ENCODE assay signal across 8 mouse cellular contexts in the genomic region with DNA sequence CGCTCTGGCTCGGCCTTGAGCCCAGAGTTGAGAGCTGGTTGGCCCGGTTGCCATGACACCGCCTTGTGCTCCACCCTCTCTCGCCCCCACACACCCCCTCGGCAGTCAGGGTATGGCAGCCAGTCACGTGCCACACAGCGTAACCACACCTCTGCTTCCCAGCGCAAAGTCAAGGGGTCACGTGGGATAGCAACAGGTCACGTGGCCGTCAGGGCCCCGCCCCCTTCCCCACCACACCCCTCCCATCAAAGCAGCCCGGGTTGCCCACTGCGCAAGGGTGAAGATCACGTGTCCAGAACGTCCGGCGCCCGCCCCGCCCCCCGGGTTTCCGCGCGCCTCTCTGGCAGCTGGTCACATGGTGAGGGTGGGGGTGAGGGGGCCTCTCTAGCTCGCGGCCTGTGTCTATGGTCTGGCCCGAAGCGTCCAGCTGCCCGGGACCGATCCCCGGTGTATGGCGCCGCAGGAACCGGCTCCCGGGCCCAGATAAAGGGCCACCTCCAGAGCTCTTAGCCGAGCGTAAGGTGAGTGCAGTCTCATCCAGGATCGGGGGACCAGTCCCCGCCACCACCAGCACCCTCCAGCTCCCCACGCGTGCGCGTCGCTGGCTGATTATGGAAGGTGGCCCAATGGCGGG. TPM values are rescaled to one million over a fixed set of nuclear protein-coding genes. Genes with fewer than 3 reads are reported as not detected.
DNase-seq lines count a peak whose midpoint lies in the region; ATAC-seq and TF ChIP-seq lines count a peak whose summit lies in the region.

A gene (plus strand): TSS at position 296 of the 634 bp plus-strand sequence.

- ATAC-seq in erythroid progenitor cell, adult 5-6 weeks (replicated peaks; ENCODE audit: low FRiP score, poor library complexity, severe bottlenecking) = peak; percentile 86
- ATAC-seq in heart, embryonic 12.5 days (ENCODE audit: insufficient number of reproducible peaks, low FRiP score) = peak; percentile 95
- ATAC-seq in kidney, postnatal 0 days (replicated peaks; ENCODE audit: low FRiP score, low read depth) = peak; percentile 92
- peak; percentile 90 for ATAC-seq in liver, embryonic 11.5 days (replicated peaks; ENCODE audit: low FRiP score)
- ATAC-seq in stomach, embryonic 14.5 days (ENCODE audit: insufficient number of reproducible peaks, insufficient read depth, low FRiP score, low read depth) = peak; percentile 91

- H3K4me3 ChIP-seq in heart, embryonic 12.5 days = peak within 1 kb of the TSS; percentile 70
- H3K4me3 ChIP-seq in kidney, postnatal 0 days (replicated peaks; ENCODE audit: low read depth, low read length) = peak within 1 kb of the TSS; percentile 82
- H3K4me3 ChIP-seq in liver, embryonic 11.5 days (ENCODE audit: low read depth, low read length) = peak within 1 kb of the TSS; percentile 87
- H3K4me3 ChIP-seq in stomach, embryonic 14.5 days (ENCODE audit: low read depth, low read length) = peak within 1 kb of the TSS; percentile 81

- H3K4me1 ChIP-seq in heart, embryonic 12.5 days (replicated peaks) = peaks cover 35% of the 10 kb centered on the region
- peaks cover 7% of the 10 kb centered on the region for H3K4me1 ChIP-seq in kidney, postnatal 0 days (replicated peaks; ENCODE audit: insufficient read depth, low read length)
- peaks cover 30% of the 10 kb centered on the region for H3K4me1 ChIP-seq in liver, embryonic 11.5 days (replicated peaks; ENCODE audit: control insufficient read depth, insufficient read depth, low read length)
- peaks cover 18% of the 10 kb centered on the region for H3K4me1 ChIP-seq in stomach, embryonic 14.5 days (ENCODE audit: control insufficient read depth, insufficient read depth, low read length)

- H3K27me3 ChIP-seq in heart, embryonic 12.5 days (replicated peaks) = peaks cover 33% of the 10 kb centered on the region
- H3K27me3 ChIP-seq in kidney, postnatal 0 days (ENCODE audit: insufficient read depth, low read length) = no peaks in the 10 kb centered on the region
- H3K27me3 ChIP-seq in liver, embryonic 11.5 days (replicated peaks; ENCODE audit: control insufficient read depth, insufficient read depth, low read length) = peaks cover 35% of the 10 kb centered on the region
- no peaks in the 10 kb centered on the region for H3K27me3 ChIP-seq in stomach, embryonic 14.5 days (ENCODE audit: control insufficient read depth, insufficient read depth, low read length)

- H3K4me2 ChIP-seq in heart, embryonic 12.5 days = peak within 1 kb of the TSS; percentile 78
- H3K4me2 ChIP-seq in kidney, postnatal 0 days (ENCODE audit: low read length) = peak within 1 kb of the TSS; percentile 88
- peak within 1 kb of the TSS; percentile 86 for H3K4me2 ChIP-seq in liver, embryonic 11.5 days
- H3K4me2 ChIP-seq in stomach, embryonic 14.5 days (replicated peaks; ENCODE audit: low read depth, low read length) = peak within 1 kb of the TSS; percentile 85

- TF ChIP-seq CTCF in kidney, postnatal 0 days (IDR thresholded peaks at IDR 0.05; ENCODE audit: low read depth) = 0 out of 2 replicates have a peak, but pooled peaks have one; percentile 7

- under 1% methylated on average over 45 of the region's 46 CpGs for WGBS in heart, embryonic 12.5 days
- 1% methylated on average over 46 of the region's 46 CpGs for WGBS in kidney, postnatal 0 days
- under 1% methylated on average over 45 of the region's 46 CpGs for WGBS in liver, embryonic 11.5 days
- under 1% methylated on average over 46 of the region's 46 CpGs for WGBS in stomach, embryonic 14.5 days

- H3K9me3 ChIP-seq in heart, embryonic 12.5 days (replicated peaks) = no peaks in the 10 kb centered on the region
- no peaks in the 10 kb centered on the region for H3K9me3 ChIP-seq in kidney, postnatal 0 days (replicated peaks; ENCODE audit: low read length)
- H3K9me3 ChIP-seq in liver, embryonic 11.5 days (ENCODE audit: control insufficient read depth, low read length) = no peaks in the 10 kb centered on the region
- no peaks in the 10 kb centered on the region for H3K9me3 ChIP-seq in stomach, embryonic 14.5 days (ENCODE audit: control insufficient read depth, low read depth, low read length)

- peaks cover 38% of the 10 kb centered on the region for H3K36me3 ChIP-seq in heart, embryonic 12.5 days
- peaks cover 33% of the 10 kb centered on the region for H3K36me3 ChIP-seq in kidney, postnatal 0 days (ENCODE audit: insufficient read depth, low read length)
- H3K36me3 ChIP-seq in liver, embryonic 11.5 days (ENCODE audit: control insufficient read depth, insufficient read depth, low read length) = peaks cover 34% of the 10 kb centered on the region
- peaks cover 37% of the 10 kb centered on the region for H3K36me3 ChIP-seq in stomach, embryonic 14.5 days (ENCODE audit: control insufficient read depth, insufficient read depth, low read length)

- H3K9ac ChIP-seq in heart, embryonic 12.5 days = peak within 1 kb of the TSS; percentile 91
- H3K9ac ChIP-seq in kidney, postnatal 0 days (ENCODE audit: low read depth, low read length) = peak within 1 kb of the TSS; percentile 92
- H3K9ac ChIP-seq in liver, embryonic 11.5 days (ENCODE audit: low read depth, low read length) = peak within 1 kb of the TSS; percentile 98
- peak within 1 kb of the TSS; percentile 97 for H3K9ac ChIP-seq in stomach, embryonic 14.5 days (replicated peaks; ENCODE audit: low read depth, low read length)

- DNase-seq in CD4-positive helper T cell, adult 2 months (ENCODE audit: low read depth, low spot score) = peak; percentile 98
- DNase-seq in brain, embryonic 18.5 days (ENCODE audit: low read depth, low spot score) = peak; percentile 97
- peak; percentile 99 for DNase-seq in kidney, postnatal 0 days (ENCODE audit: low spot score)
- peak; percentile 100 for DNase-seq in liver, embryonic 11.5 days (ENCODE audit: low spot score)
- peak; percentile 98 for DNase-seq in naive thymus-derived CD4-positive, alpha-beta T cell, adult 2 months (ENCODE audit: low read depth)

- peak within 1 kb of the TSS; percentile 78 for H3K27ac ChIP-seq in heart, embryonic 12.5 days (ENCODE audit: poor library complexity, severe bottlenecking)
- peak within 1 kb of the TSS; percentile 86 for H3K27ac ChIP-seq in kidney, postnatal 0 days
- peak within 1 kb of the TSS; percentile 86 for H3K27ac ChIP-seq in liver, embryonic 11.5 days (ENCODE audit: low read depth, low read length)
- peak within 1 kb of the TSS; percentile 86 for H3K27ac ChIP-seq in stomach, embryonic 14.5 days (ENCODE audit: low read length)

RNA-seq across cellular contexts. Expression of the gene that starts here (rescaled TPM):
- total RNA-seq in erythroid progenitor cell, adult 5-6 weeks (2015; ENCODE audit: low replicate concordance) = 84.3 and 107 TPM in 2 replicates
- total RNA-seq in erythroid progenitor cell, adult 5-6 weeks (2017; ENCODE audit: low replicate concordance) = 42.7 and 99.2 TPM in 2 replicates
- polyA plus RNA-seq in heart, embryonic 12.5 days (2016; fragmentation: Nextera tagmentation; extraction: Ambion mirVana) = 1,080 and 1,140 TPM in 2 replicates
- 1,113 and 1,153 TPM in 2 replicates for polyA plus RNA-seq in kidney, postnatal 0 days (2015; fragmentation: Nextera tagmentation; extraction: Ambion mirVana)
- 1,533 and 1,539 TPM in 2 replicates for polyA plus RNA-seq in liver, embryonic 11.5 days (2014; fragmentation: Nextera tagmentation; extraction: Ambion mirVana)
- polyA plus RNA-seq in stomach, embryonic 14.5 days (2014; fragmentation: Nextera tagmentation; extraction: Ambion mirVana) = 1,788 and 1,817 TPM in 2 replicates

Comparison
In these comparisons a context has a peak if more than half of its experiments do, and no peak if none do; other contexts are left out.
1. Peak in every context shown above with its lines: DNase-seq, ATAC-seq, H3K4me3 ChIP-seq and H3K27ac ChIP-seq.